Mouse (Mus musculus) lung, postnatal 0 days (tissue): ENCODE measurements around the gene Nlrp4b. TPM values are rescaled to one million over a fixed set of nuclear protein-coding genes. Genes with fewer than 3 reads are reported as not detected.
"Not testable (repeated sequence)": the region's sequence is repeated elsewhere in the genome, so short reads cannot be mapped to it uniquely, and the experiment has no call there.

ENCODE experiments used
- ATAC-seq: fragments of 200-750 bp; cut with Nextera tagmentation; 2 replicates; pipeline ENCODE4 v1.8.0; 2017; ENCODE audit warnings: moderate library complexity
- DNase-seq: peaks from one replicate; pipeline ENCODE4 v3.0.0-alpha.2; 2016; ENCODE audit warnings: low spot score
- H3K27ac ChIP-seq: fragments of 300-500 bp; sonication (generic); 2 replicates; pipeline ENCODE4 v1.5.1; 2014; ENCODE audit warnings: antibody characterized with exemption, mild to moderate bottlenecking, low read length, mixed read lengths
- H3K27me3 ChIP-seq: fragments of 300-500 bp; sonication (generic); replicated peaks from 2 replicates; pipeline ENCODE4 v1.6.1; 2014; ENCODE audit warnings: low read length, mixed read lengths; ENCODE audit not compliant: insufficient read depth
- H3K36me3 ChIP-seq: fragments of 300-500 bp; sonication (generic); 2 replicates; pipeline ENCODE4 v1.6.1; 2014; ENCODE audit warnings: low read length, mixed read lengths; ENCODE audit not compliant: insufficient read depth
- H3K4me1 ChIP-seq: fragments of 300-500 bp; sonication (generic); 2 replicates; pipeline ENCODE4 v1.6.1; 2014; ENCODE audit warnings: antibody characterized with exemption, low read depth, low read length, mixed read lengths; ENCODE audit not compliant: insufficient read depth
- H3K4me2 ChIP-seq: fragments of 300-500 bp; sonication (generic); replicated peaks from 2 replicates; pipeline ENCODE4 v1.6.1; 2014; ENCODE audit warnings: low read depth, mild to moderate bottlenecking, low read length, moderate library complexity, mixed read lengths
- H3K4me3 ChIP-seq: fragments of 300-500 bp; sonication (generic); 2 replicates; pipeline ENCODE4 v1.5.1; 2014; ENCODE audit warnings: low read depth, low read length
- H3K9ac ChIP-seq: fragments of 300-500 bp; sonication (generic); replicated peaks from 2 replicates; pipeline ENCODE4 v1.6.1; 2014; ENCODE audit warnings: low read depth, mild to moderate bottlenecking
- H3K9me3 ChIP-seq: fragments of 300-500 bp; sonication (generic); 2 replicates; pipeline ENCODE4 v1.6.1; 2016; ENCODE audit warnings: low read length, mixed read lengths
- CTCF ChIP-seq: IDR thresholded peaks from 2 replicates; pipeline ENCODE4 v1.5.1; 2016; ENCODE audit warnings: antibody characterized with exemption, mild to moderate bottlenecking
- EP300 ChIP-seq: IDR thresholded peaks from 2 replicates; pipeline ENCODE4 v1.6.1; 2016; ENCODE audit warnings: antibody characterized with exemption, mild to moderate bottlenecking, control low read depth
- WGBS: fragments of 180-500 bp; shearing (Covaris S2); extraction: QIAGEN DNeasy Blood & Tissue Kit; methylation state at CpG from one replicate; pipeline ENCODE4 v1.1.7; 2014; 5-methylcytosine and 5-hydroxymethylcytosine counted together
- polyA plus RNA-seq: library from polyadenylated mRNA; unstranded; fragments of >200 nt; fragmentation: Nextera tagmentation; extraction: Ambion mirVana; gene quantifications from 2 replicates; pipeline ENCODE4 v1.2.1, GENCODE M21; 2015

The Nlrp4b gene
- polyA plus RNA-seq: not detected in 2 replicates

DNA sequence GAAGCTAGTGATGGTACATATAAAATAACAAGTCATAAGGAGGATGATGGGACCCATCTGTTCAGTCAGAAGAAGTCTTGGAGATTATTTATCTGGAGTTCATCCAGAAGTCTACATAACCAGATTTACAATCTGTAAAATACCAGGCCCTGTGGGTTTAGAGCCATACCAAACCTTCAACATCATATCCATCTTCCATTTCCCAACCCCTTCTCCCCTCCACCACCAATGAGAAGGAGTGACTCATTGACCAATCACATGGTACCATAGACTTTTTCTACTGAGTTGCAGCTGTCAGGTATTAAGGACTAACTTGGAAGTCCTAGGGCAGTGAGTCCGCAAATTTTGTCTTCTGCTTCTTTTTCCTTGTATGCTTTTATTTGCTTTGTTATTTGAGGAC, at the start of gene Nlrp4b:
Nlrp4b (plus strand) TSS at position 301 of the 400 bp plus-strand sequence.
- no peaks in the 10 kb centered on the region for H3K36me3 ChIP-seq
- H3K27ac ChIP-seq: no peak within 1 kb of the TSS
- no peak for TF ChIP-seq CTCF
- TF ChIP-seq EP300: no peak
- H3K4me1 ChIP-seq: no peaks in the 10 kb centered on the region
- ATAC-seq: no peak
- no peak within 1 kb of the TSS for H3K9ac ChIP-seq
- 0 out of 2 replicates have a peak, but pooled peaks cover 4% of the 10 kb centered on the region for H3K9me3 ChIP-seq
- no peaks in the 10 kb centered on the region for H3K27me3 ChIP-seq
- WGBS: 87% methylated on average over 1 of the region's 1 CpGs
- H3K4me2 ChIP-seq: no peak within 1 kb of the TSS
- H3K4me3 ChIP-seq: no peak within 1 kb of the TSS
- no peak for DNase-seq

- TF ChIP-seq EP300 (no peak), CTCF (no peak)
- no peaks in the 10 kb centered on the region for H3K36me3 ChIP-seq
- no peaks in the 10 kb centered on the region for H3K9me3 ChIP-seq
- H3K4me3 ChIP-seq: no peak within 1 kb of the TSS
- DNase-seq: no peak
- H3K4me2 ChIP-seq: no peak within 1 kb of the TSS
- H3K27ac ChIP-seq: no peak within 1 kb of the TSS
- H3K4me1 ChIP-seq: no peaks in the 10 kb centered on the region
- no peaks in the 10 kb centered on the region for H3K27me3 ChIP-seq
- H3K9ac ChIP-seq: no peak within 1 kb of the TSS
- no peak for ATAC-seq
Observed at GRCm38 (mm10) chr7:10754264-10754663, 66.7 kb downstream of the Nlrp4b start, which contains the start of gene Vmn1r71. TSS of gene Vmn1r71 (minus strand) at chr7:10754364.

- ATAC-seq: not testable (repeated sequence)
Observed at GRCm38 (mm10) chr7:10757551-10757950, 70.0 kb downstream of the Nlrp4b start.

More at GRCm38 (mm10) chr7:10757551-10757950, 70.0 kb downstream of the Nlrp4b start:
- H3K27me3 ChIP-seq, H3K9me3 ChIP-seq, DNase-seq, H3K4me3 ChIP-seq, H3K4me2 ChIP-seq, H3K27ac ChIP-seq, H3K36me3 ChIP-seq, H3K4me1 ChIP-seq, H3K9ac ChIP-seq: not testable (repeated sequence)

Other genes with a start within 250 kb of the Nlrp4b start
- not detected in 2 replicates for gene Vmn1r67, start 244.5 kb upstream of the Nlrp4b start, polyA plus RNA-seq
- 1.4 and 1.6 TPM in 2 replicates for gene Zik1, start 192.4 kb upstream of the Nlrp4b start, polyA plus RNA-seq
- not detected in 2 replicates for gene Vmn1r68, start 129.3 kb upstream of the Nlrp4b start, polyA plus RNA-seq
- gene Vmn1r69, start 74.1 kb upstream of the Nlrp4b start, polyA plus RNA-seq: not detected in 2 replicates
- gene Vmn1r70, start 56.3 kb upstream of the Nlrp4b start, polyA plus RNA-seq: not detected in 2 replicates
- gene Vmn1r71, start 66.6 kb downstream of the Nlrp4b start, polyA plus RNA-seq: not detected in 2 replicates
- not detected in 2 replicates for gene Zscan4b, start 217.3 kb downstream of the Nlrp4b start, polyA plus RNA-seq